Mouse (Mus musculus): ENCODE data around the gene Bsn. TPM values are rescaled to one million over a fixed set of nuclear protein-coding genes. Genes with fewer than 3 reads are reported as not detected.

The Bsn gene
- total RNA-seq, 2 experiments from 2014 or later, result 236 to 246 TPM

GRCm38 (mm10) chr9:108082988-108083431 lies 107.2 kb downstream of the Bsn start, which contains the start of gene Rnf123:
Gene Rnf123, minus strand, starts transcription at chr9:108083346.
- DNase-seq (ENCODE audit: low spot score in 2 of 2), result no peak
- H3K27ac ChIP-seq, result no peak within 1 kb of the TSS
- H3K4me3 ChIP-seq, result no peak within 1 kb of the TSS
- no peak for TF ChIP-seq CTCF (conservative IDR thresholded peaks at IDR 0.05)

- Histone ChIP-seq H3K4me3 (no peak overlapping the region), H3K27ac (no peak overlapping the region)
- no peak for TF ChIP-seq CTCF (conservative IDR thresholded peaks at IDR 0.05)
- no peak for DNase-seq (ENCODE audit: low spot score in 2 of 2)
Measured at GRCm38 (mm10) chr9:108082549-108082948, 107.6 kb downstream of the Bsn start.

- DNase-seq (ENCODE audit: low spot score in 2 of 2), result no peak
- Histone ChIP-seq H3K4me3 (peak within 1 kb of the TSS; percentile 86), H3K27ac (peak within 1 kb of the TSS; percentile 95)
- no peak for TF ChIP-seq CTCF (conservative IDR thresholded peaks at IDR 0.05)
Measured at GRCm38 (mm10) chr9:108080168-108080567, 110.0 kb downstream of the Bsn start, which contains the start of gene Mst1. Gene Mst1, plus strand, starts transcription at chr9:108080436.

DNA sequence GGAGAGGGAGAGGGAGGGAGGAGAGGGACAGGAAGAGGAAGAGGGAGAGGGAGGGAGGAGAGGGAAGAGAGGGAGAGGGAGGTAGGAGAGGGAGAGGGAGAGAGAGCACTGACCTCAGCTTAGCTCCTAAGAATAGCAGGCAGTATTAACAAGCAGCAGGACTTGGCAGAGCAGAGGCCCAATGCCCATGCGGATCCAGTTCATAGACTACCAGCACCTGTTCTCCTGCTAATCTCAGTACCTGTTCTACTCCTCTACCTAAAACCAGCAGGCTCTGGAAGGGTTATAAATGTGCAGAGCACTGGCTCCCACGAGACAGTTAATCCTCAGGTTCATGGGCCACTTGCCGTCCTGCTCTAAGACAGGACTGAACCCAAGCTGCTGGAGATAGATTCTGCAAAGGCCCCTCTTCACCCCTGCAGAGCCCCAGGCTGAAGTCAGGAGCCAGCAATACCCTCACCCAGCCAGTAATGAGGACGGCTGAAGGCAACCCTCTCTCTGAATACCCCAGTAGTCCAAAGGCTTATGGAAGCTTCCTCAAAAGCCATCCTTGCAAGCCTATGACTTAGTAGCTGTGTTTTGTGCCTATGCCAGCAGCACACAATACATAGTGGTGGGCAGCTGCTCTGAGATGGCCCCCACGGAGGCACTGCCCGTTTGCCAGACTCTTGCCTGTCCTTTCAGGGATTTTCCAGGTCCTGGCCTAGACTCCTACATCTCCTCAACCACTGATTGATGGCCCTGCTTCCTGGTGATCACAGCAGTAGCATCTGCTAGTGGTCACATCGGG lies 116.8 kb downstream of the Bsn start:
- no peak for DNase-seq (ENCODE audit: low spot score in 2 of 2)
- TF ChIP-seq CTCF (conservative IDR thresholded peaks at IDR 0.05), result no peak
- H3K27ac ChIP-seq, result no peak overlapping the region
- H3K4me3 ChIP-seq, result no peak overlapping the region

DNA sequence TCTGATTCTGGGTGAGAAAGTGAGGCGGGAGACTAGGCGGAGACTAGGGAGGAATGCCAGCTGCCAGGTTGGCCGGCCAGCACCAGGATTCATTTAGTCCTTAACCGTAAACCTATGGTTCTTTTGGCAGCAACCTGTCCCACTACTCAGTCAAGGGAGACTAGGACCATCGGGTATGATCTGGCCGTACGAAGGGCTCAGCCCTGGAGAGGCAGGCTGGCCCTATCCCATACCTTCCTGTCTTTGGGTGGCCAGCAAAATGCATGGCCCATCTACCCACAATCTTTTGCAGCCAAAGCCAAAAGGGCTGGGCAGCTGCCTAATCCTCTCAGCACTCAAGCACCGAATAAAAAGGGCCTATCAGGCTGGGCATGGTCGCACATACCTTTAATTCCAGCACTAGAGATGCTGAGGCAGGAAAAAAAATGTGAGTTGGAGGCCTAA lies 117.7 kb downstream of the Bsn start:
- no peak for TF ChIP-seq CTCF (conservative IDR thresholded peaks at IDR 0.05)
- no peak for DNase-seq (ENCODE audit: low spot score in 2 of 2)
- Histone ChIP-seq H3K4me3 (no peak overlapping the region), H3K27ac (no peak overlapping the region)

DNA sequence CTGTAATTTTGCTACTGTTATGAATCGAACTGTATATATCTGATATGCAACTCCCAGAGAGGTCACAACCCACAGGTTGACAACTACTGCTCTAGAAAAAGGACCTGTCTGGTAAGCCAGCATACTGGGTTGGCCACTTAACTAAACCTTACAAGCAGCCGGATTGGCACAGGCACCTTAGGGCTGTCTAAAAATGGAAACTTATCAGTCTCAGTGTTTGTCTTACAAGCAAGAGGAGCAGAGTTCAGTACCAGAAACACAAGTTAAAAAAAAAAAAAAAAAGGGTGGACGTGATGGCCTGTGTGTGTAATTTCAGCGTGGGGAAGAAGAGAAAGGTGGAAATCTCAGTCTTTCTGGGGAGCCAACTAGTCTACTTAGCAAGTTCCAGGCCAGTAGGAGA lies 118.4 kb downstream of the Bsn start:
- H3K4me3 ChIP-seq, result no peak overlapping the region
- H3K27ac ChIP-seq, result no peak overlapping the region
- TF ChIP-seq CTCF (conservative IDR thresholded peaks at IDR 0.05), result no peak
- no peak for DNase-seq (ENCODE audit: low spot score in 2 of 2)

DNA sequence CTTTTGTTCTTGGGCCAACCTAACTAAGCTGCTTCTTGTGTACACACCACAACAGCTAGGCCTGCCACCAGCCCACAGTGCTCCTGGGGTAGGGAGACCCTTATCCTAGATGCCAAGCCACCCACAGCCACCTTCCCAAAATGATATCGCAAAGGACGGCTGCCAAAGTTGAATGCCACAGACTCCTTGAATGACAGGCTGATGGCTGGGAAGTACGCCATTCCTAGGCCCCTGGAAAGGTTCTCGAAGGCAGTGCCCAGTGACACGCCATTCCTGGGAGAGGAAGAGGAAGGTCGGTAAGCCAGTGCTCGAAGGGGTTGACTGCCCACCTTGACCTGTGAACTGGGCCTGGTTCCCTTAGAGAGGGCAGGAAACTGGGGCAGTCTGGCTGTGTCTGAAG lies 120.7 kb downstream of the Bsn start:
- Histone ChIP-seq H3K4me3 (no peak overlapping the region), H3K27ac (no peak overlapping the region)
- DNase-seq (ENCODE audit: low spot score in 2 of 2), result no peak
- no peak for TF ChIP-seq CTCF (conservative IDR thresholded peaks at IDR 0.05)

- Histone ChIP-seq H3K4me3 (no peak overlapping the region), H3K27ac (no peak overlapping the region)
- no peak for DNase-seq (ENCODE audit: low spot score in 2 of 2)
- no peak for TF ChIP-seq CTCF (conservative IDR thresholded peaks at IDR 0.05)
Measured at GRCm38 (mm10) chr9:108069007-108069406, 121.2 kb downstream of the Bsn start.

GRCm38 (mm10) chr9:108067900-108068299 lies 122.3 kb downstream of the Bsn start:
- peak; percentile 78 to 90 for DNase-seq (ENCODE audit: low spot score in 2 of 2)
- TF ChIP-seq CTCF (conservative IDR thresholded peaks at IDR 0.05), result peak; percentile 98
- Histone ChIP-seq H3K4me3 (no peak overlapping the region), H3K27ac (no peak overlapping the region)

- DNase-seq (ENCODE audit: low spot score in 2 of 2), result no peak
- Histone ChIP-seq H3K27ac (no peak overlapping the region), H3K4me3 (no peak overlapping the region)
- no peak for TF ChIP-seq CTCF (conservative IDR thresholded peaks at IDR 0.05)
Measured at GRCm38 (mm10) chr9:108067199-108067598, 123.0 kb downstream of the Bsn start.

- no peak overlapping the region for H3K4me3 ChIP-seq
- peak overlapping the region; percentile 52; the same call in 1 of the 2 replicates for H3K27ac ChIP-seq
- peak; percentile 57 to 63 for DNase-seq (ENCODE audit: low spot score in 2 of 2)
- TF ChIP-seq CTCF (conservative IDR thresholded peaks at IDR 0.05), result peak; percentile 89
Measured at GRCm38 (mm10) chr9:108065491-108066011, 124.6 kb downstream of the Bsn start.

- TF ChIP-seq CTCF (conservative IDR thresholded peaks at IDR 0.05), result no peak
- no peak for DNase-seq (ENCODE audit: low spot score in 2 of 2)
- Histone ChIP-seq H3K4me3 (no peak overlapping the region), H3K27ac (no peak overlapping the region)
Measured at GRCm38 (mm10) chr9:108063361-108063760, 126.8 kb downstream of the Bsn start.

- Histone ChIP-seq H3K4me3 (no peak overlapping the region), H3K27ac (no peak overlapping the region)
- TF ChIP-seq CTCF (conservative IDR thresholded peaks at IDR 0.05), result no peak
- no peak for DNase-seq (ENCODE audit: low spot score in 2 of 2)
Measured at GRCm38 (mm10) chr9:108062142-108062541, 128.0 kb downstream of the Bsn start.

GRCm38 (mm10) chr9:108058291-108058690 lies 131.9 kb downstream of the Bsn start:
- Histone ChIP-seq H3K4me3 (no peak overlapping the region), H3K27ac (no peak overlapping the region)
- no peak for TF ChIP-seq CTCF (conservative IDR thresholded peaks at IDR 0.05)
- no peak for DNase-seq (ENCODE audit: low spot score in 2 of 2)

Data from layer of hippocampus, adult 2 months (tissue).